Mouse (Mus musculus) adrenal gland (tissue): Measurements from ENCODE around the gene Gm8082.
"Not testable (repeated sequence)": the region's sequence is repeated elsewhere in the genome, so short reads cannot be mapped to it uniquely, and the experiment has no call there.

Experiments
- intact Hi-C: fragments of 180-260 bp; cut with DNase I; formaldehyde crosslinking; loops from one replicate; pipeline ENCODE4 v1.15.1; 2025
- long read RNA-seq, 2 experiments: library from polyadenylated mRNA; unstranded; transcript quantifications; one replicate each; pipeline ENCODE4 v2.0.0; 2020; ENCODE audit warnings: borderline replicate concordance in 1 of 2; ENCODE audit not compliant: insufficient replicate concordance in 1 of 2

Gene Gm8082
- long read RNA-seq, experiment 1 = 0 reads
- long read RNA-seq, experiment 2 = 0 reads

DNA sequence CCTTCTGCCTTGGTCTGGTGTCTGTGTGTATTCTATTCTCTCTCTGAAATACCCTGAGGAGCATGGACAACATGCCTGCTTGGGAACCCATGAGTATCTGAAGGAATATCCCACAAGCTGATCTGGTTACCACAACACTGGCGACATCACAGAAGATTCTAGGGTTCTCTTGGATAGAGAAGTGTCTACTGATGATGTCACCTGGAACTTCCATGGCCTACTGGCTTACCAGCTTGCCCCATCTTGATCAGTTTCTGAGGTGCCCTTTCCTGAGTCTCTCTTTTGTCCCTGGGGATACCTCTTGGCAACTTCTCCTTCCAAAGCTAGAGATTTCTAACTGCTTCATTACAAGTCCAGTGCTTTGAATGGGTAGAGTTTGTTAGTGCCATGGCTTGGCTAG, at the start of gene Gm8082:
Gene Gm8082 (minus strand): TSS at position 101 of the 400 bp plus-strand sequence.
- intact Hi-C loops = not testable (repeated sequence)

DNA sequence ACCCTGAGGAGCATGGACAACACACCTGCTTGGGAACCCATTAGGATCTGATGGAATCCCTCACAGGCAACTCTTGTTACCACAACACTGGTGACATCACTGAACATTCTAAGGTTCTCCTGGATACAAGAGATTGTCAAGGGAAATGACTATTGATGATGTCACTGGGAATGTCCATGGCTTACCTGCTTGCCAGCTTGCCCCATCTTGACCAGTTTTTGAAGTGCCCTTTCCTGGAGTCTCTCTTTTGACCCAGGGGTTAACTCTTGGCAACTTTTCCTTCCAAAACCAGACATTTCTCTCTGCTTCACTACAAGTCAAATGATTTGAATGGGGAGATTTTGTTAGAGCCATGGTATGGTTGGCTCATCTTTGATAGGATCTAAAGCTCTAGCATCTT, 22.1 kb upstream of the Gm8082 start, which contains the start of gene Gm10376:
Gene Gm10376 (minus strand): TSS at position 101 of the 400 bp plus-strand sequence.
- intact Hi-C loops = not testable (repeated sequence)
